Mouse (Mus musculus): ENCODE measurements around the gene Tor4a.

DNA sequence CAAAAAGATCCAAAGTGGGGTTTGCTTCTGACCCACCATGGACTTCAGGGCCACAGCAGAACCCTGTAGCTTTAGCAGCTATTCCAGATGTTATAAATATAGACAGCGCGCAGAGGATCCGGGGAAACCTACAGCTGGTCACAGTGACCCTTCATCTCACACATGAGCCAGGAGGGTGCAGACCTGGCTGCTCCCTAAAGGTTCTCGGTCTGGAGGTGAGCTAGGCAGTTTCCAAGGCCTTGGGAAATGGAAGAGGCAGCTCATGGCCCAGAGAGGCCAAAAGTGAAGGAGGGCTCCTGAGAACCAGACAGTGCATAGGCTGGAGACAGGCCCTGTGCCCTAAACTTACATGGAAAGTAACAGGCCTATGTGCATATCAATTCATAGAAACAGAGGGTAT, 22.9 kb downstream of the Tor4a start:
- TF ChIP-seq CTCF (IDR thresholded peaks at IDR 0.05; ENCODE audit: insufficient read depth, low read depth, low read length) (no peak), POLR2A (IDR thresholded peaks at IDR 0.05; ENCODE audit: insufficient read depth, low read depth, low read length) (no peak)

All from olfactory bulb, adult 2 months (tissue).